Mouse (Mus musculus): ENCODE results near the gene Gimap4. TPM values are rescaled to one million over a fixed set of nuclear protein-coding genes. Genes with fewer than 3 reads are reported as not detected.
"Not testable (repeated sequence)": the region's sequence is repeated elsewhere in the genome, so short reads cannot be mapped to it uniquely, and the experiment has no call there.

The Gimap4 gene
- polyA plus RNA-seq, 1 experiment from 2014 or later, result 1.3 TPM

DNA sequence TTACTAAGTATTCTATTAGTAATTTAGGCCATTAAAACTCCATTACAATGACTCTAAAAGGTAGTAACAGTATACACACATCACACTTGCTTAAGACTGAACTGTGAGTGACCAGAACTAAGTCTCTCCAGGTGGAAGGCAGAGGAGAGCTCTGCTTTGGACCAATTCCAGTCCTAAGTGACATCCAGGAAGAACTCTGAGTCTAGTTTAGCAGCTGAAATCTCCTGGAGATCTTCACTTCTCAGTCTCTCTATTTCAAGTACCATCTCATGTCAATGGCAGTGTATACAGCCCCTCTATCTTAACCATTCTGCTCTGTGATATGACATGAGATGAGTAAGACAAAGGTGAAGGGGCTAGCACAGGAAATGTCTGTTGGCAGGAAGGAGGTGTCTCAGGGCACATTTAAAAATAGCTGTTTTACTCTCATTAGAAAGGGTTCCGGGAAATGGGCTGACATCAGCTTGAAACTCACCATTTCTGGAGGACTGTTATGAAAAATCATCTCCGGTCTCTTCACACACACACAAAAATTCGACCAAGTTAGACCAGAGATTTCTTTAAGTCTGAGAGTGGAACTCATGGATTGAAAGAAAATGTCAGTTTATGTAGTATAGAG, 2.8 kb upstream of the Gimap4 start:
- Histone ChIP-seq H3K4me2 (ENCODE audit: low read length) (no peak overlapping the region), H3K4me1 (ENCODE audit: control insufficient read depth, insufficient read depth, low read depth, low read length) (no peaks in the 10 kb centered on the region), H3K9me3 (ENCODE audit: control insufficient read depth, low read length) (no peaks in the 10 kb centered on the region), H3K36me3 (ENCODE audit: control insufficient read depth, insufficient read depth, low read length) (no peaks in the 10 kb centered on the region), H3K27me3 (replicated peaks; ENCODE audit: control insufficient read depth, insufficient read depth, low read length) (no peaks in the 10 kb centered on the region), H3K4me3 (ENCODE audit: low read length) (no peak overlapping the region), H3K27ac (ENCODE audit: low read depth, low read length) (no peak overlapping the region), H3K9ac (ENCODE audit: low read depth, low read length) (no peak overlapping the region)
- ATAC-seq, result no peak
- WGBS, result 74% methylated on average over 3 of the region's 3 CpGs

DNA sequence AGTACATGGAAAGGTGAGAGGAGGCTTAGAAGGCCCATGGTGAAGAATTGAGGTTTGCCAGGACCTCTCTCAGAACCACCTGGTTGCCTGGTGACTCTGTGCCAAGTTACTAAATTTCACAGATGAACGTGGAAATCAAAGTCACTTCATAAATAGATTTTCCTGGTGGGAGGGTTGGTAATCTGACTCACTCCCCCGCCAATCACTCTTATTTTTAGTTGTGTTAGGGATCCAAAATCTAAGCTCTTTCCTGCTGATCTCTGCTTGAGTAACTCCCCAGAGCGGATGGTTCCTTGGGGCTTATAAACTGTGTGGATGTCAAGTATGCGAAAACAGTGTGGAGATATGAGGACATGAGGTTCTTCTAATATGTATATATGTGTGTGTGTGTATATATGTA, 2.1 kb upstream of the Gimap4 start:
- ATAC-seq, result no peak
- no peaks in the 10 kb centered on the region for H3K27me3 ChIP-seq (replicated peaks; ENCODE audit: control insufficient read depth, insufficient read depth, low read length)
- no peak overlapping the region for H3K27ac ChIP-seq (ENCODE audit: low read depth, low read length)
- WGBS, result 81% methylated on average over 4 of the region's 4 CpGs
- no peak overlapping the region for H3K4me3 ChIP-seq (ENCODE audit: low read length)
- no peak overlapping the region for H3K4me2 ChIP-seq (ENCODE audit: low read length)
- no peaks in the 10 kb centered on the region for H3K36me3 ChIP-seq (ENCODE audit: control insufficient read depth, insufficient read depth, low read length)
- no peaks in the 10 kb centered on the region for H3K9me3 ChIP-seq (ENCODE audit: control insufficient read depth, low read length)
- H3K4me1 ChIP-seq (ENCODE audit: control insufficient read depth, insufficient read depth, low read depth, low read length), result no peaks in the 10 kb centered on the region
- H3K9ac ChIP-seq (ENCODE audit: low read depth, low read length), result no peak overlapping the region

DNA sequence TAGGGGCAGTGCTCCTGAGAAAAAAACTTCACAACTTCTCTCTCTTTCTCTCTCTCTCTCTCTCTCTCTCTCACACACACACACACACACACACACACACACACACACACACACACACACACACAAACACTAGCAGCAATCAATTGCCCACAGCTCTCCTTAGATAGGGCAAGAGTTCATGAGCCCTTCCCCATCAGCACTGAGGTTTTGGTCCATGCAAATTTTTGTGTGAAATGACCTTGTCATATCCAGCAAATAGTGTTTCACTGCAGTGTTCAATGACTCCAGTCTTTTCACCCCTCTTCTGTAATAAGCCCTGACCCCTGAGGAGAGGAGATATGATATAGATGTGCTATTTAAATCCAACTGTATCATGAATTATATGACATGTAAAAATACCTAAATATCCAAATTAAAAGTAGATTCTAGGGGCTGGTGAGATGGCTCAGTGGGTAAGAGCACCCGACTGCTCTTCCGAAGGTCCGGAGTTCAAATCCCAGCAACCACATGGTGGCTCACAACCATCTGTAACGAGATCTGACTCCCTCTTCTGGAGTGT, 1.0 kb upstream of the Gimap4 start:
- 98% methylated on average over 3 of the region's 4 CpGs for WGBS
- ATAC-seq, result not testable (repeated sequence)

GRCm38 (mm10) chr6:48684806-48685205, 457 bp downstream of the Gimap4 start:
- Histone ChIP-seq H3K4me3 (ENCODE audit: low read length) (no peak overlapping the region), H3K4me2 (ENCODE audit: low read length) (no peak overlapping the region), H3K36me3 (ENCODE audit: control insufficient read depth, insufficient read depth, low read length) (no peaks in the 10 kb centered on the region), H3K4me1 (ENCODE audit: control insufficient read depth, insufficient read depth, low read depth, low read length) (no peaks in the 10 kb centered on the region), H3K27ac (ENCODE audit: low read depth, low read length) (no peak overlapping the region), H3K9me3 (ENCODE audit: control insufficient read depth, low read length) (no peaks in the 10 kb centered on the region), H3K9ac (ENCODE audit: low read depth, low read length) (no peak overlapping the region), H3K27me3 (replicated peaks; ENCODE audit: control insufficient read depth, insufficient read depth, low read length) (no peaks in the 10 kb centered on the region)
- WGBS, result 65% methylated on average over 4 of the region's 4 CpGs
- ATAC-seq, result no peak

More for the DNA sequence above, 1.0 kb upstream of the Gimap4 start:
- not testable (repeated sequence) for H3K4me1 ChIP-seq (ENCODE audit: control insufficient read depth, insufficient read depth, low read depth, low read length); H3K9ac ChIP-seq (ENCODE audit: low read depth, low read length); H3K9me3 ChIP-seq (ENCODE audit: control insufficient read depth, low read length); H3K27me3 ChIP-seq (replicated peaks; ENCODE audit: control insufficient read depth, insufficient read depth, low read length); H3K36me3 ChIP-seq (ENCODE audit: control insufficient read depth, insufficient read depth, low read length); H3K4me2 ChIP-seq (ENCODE audit: low read length); H3K4me3 ChIP-seq (ENCODE audit: low read length); H3K27ac ChIP-seq (ENCODE audit: low read depth, low read length)

GRCm38 (mm10) chr6:48685251-48685650, 902 bp downstream of the Gimap4 start:
- Histone ChIP-seq H3K4me1 (ENCODE audit: control insufficient read depth, insufficient read depth, low read depth, low read length) (no peaks in the 10 kb centered on the region), H3K9me3 (ENCODE audit: control insufficient read depth, low read length) (no peaks in the 10 kb centered on the region), H3K36me3 (ENCODE audit: control insufficient read depth, insufficient read depth, low read length) (no peaks in the 10 kb centered on the region), H3K27me3 (replicated peaks; ENCODE audit: control insufficient read depth, insufficient read depth, low read length) (no peaks in the 10 kb centered on the region), H3K4me3 (ENCODE audit: low read length) (no peak overlapping the region), H3K27ac (ENCODE audit: low read depth, low read length) (no peak overlapping the region), H3K4me2 (ENCODE audit: low read length) (no peak overlapping the region), H3K9ac (ENCODE audit: low read depth, low read length) (no peak overlapping the region)
- 94% methylated on average over 2 of the region's 2 CpGs for WGBS
- ATAC-seq, result no peak

- no peak overlapping the region for H3K9ac ChIP-seq (ENCODE audit: low read depth, low read length)
- no peaks in the 10 kb centered on the region for H3K9me3 ChIP-seq (ENCODE audit: control insufficient read depth, low read length)
- H3K4me2 ChIP-seq (ENCODE audit: low read length), result no peak overlapping the region
- ATAC-seq, result no peak
- no peaks in the 10 kb centered on the region for H3K36me3 ChIP-seq (ENCODE audit: control insufficient read depth, insufficient read depth, low read length)
- no peak overlapping the region for H3K4me3 ChIP-seq (ENCODE audit: low read length)
- no peaks in the 10 kb centered on the region for H3K4me1 ChIP-seq (ENCODE audit: control insufficient read depth, insufficient read depth, low read depth, low read length)
- WGBS, result 83% methylated on average over 7 of the region's 7 CpGs
- H3K27ac ChIP-seq (ENCODE audit: low read depth, low read length), result no peak overlapping the region
- H3K27me3 ChIP-seq (replicated peaks; ENCODE audit: control insufficient read depth, insufficient read depth, low read length), result no peaks in the 10 kb centered on the region
These were observed 1.6 kb downstream of the Gimap4 start for GRCm38 (mm10) chr6:48685694-48686665.

- H3K27ac ChIP-seq (ENCODE audit: low read depth, low read length), result no peak overlapping the region
- WGBS, result 82% methylated on average over 2 of the region's 2 CpGs
- H3K36me3 ChIP-seq (ENCODE audit: control insufficient read depth, insufficient read depth, low read length), result no peaks in the 10 kb centered on the region
- H3K4me3 ChIP-seq (ENCODE audit: low read length), result no peak overlapping the region
- H3K4me2 ChIP-seq (ENCODE audit: low read length), result no peak overlapping the region
- no peaks in the 10 kb centered on the region for H3K4me1 ChIP-seq (ENCODE audit: control insufficient read depth, insufficient read depth, low read depth, low read length)
- no peaks in the 10 kb centered on the region for H3K9me3 ChIP-seq (ENCODE audit: control insufficient read depth, low read length)
- no peak for ATAC-seq
- no peak overlapping the region for H3K9ac ChIP-seq (ENCODE audit: low read depth, low read length)
- no peaks in the 10 kb centered on the region for H3K27me3 ChIP-seq (replicated peaks; ENCODE audit: control insufficient read depth, insufficient read depth, low read length)
These were observed 2.7 kb downstream of the Gimap4 start for GRCm38 (mm10) chr6:48687077-48687476.

DNA sequence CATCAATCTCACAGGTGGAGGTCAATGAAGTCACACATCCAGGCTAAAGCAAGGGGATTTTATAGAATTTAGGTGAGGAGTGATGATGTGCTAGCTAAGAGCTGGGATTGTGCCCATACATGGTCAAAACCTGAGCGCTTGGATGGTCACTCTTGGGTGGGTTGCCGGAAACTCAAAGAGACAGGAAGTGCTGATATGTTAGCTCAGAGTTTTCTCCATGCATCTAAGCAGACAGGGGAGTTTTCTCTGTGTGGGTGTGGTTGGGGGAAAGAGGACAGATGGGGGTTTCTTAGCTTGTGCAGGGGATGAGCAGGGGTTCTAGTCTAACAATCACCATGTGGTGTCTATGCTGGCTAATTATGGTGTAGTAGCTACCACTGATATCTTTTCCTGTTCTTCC, 5.0 kb downstream of the Gimap4 start:
- no peak for ATAC-seq

DNA sequence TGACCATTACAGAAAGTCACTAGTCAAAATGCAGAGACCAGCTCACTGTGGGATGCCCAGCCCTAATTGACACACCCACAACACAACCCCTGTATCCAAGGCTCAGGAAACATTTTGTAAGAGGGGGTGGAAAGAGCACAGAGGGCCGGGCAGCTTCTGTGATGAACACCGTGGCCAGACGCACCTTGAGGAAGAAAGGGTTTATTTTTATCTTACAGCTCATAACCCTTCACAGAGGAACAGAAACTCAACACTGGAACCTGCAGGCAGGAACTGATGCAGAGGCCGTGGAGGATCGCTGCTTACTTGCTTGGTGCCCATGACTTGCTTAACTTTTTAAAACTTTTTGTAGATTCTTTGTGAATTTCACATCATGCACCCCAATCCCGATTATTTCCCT, 8.6 kb downstream of the Gimap4 start:
- WGBS, result 89% methylated on average over 6 of the region's 6 CpGs

More for the DNA sequence above, 5.0 kb downstream of the Gimap4 start:
- Histone ChIP-seq H3K9ac (ENCODE audit: low read depth, low read length) (no peak overlapping the region), H3K9me3 (ENCODE audit: control insufficient read depth, low read length) (no peaks in the 10 kb centered on the region), H3K27me3 (replicated peaks; ENCODE audit: control insufficient read depth, insufficient read depth, low read length) (no peaks in the 10 kb centered on the region), H3K27ac (ENCODE audit: low read depth, low read length) (no peak overlapping the region), H3K4me2 (ENCODE audit: low read length) (no peak overlapping the region), H3K4me1 (ENCODE audit: control insufficient read depth, insufficient read depth, low read depth, low read length) (no peaks in the 10 kb centered on the region), H3K36me3 (ENCODE audit: control insufficient read depth, insufficient read depth, low read length) (no peaks in the 10 kb centered on the region), H3K4me3 (ENCODE audit: low read length) (no peak overlapping the region)
- WGBS, result 92% methylated on average over 2 of the region's 2 CpGs

More for the DNA sequence above, 8.6 kb downstream of the Gimap4 start:
- Histone ChIP-seq H3K27me3 (replicated peaks; ENCODE audit: control insufficient read depth, insufficient read depth, low read length) (no peaks in the 10 kb centered on the region), H3K4me3 (ENCODE audit: low read length) (no peak overlapping the region), H3K36me3 (ENCODE audit: control insufficient read depth, insufficient read depth, low read length) (no peaks in the 10 kb centered on the region), H3K27ac (ENCODE audit: low read depth, low read length) (no peak overlapping the region), H3K9me3 (ENCODE audit: control insufficient read depth, low read length) (no peaks in the 10 kb centered on the region), H3K4me1 (ENCODE audit: control insufficient read depth, insufficient read depth, low read depth, low read length) (no peaks in the 10 kb centered on the region), H3K4me2 (ENCODE audit: low read length) (no peak overlapping the region), H3K9ac (ENCODE audit: low read depth, low read length) (no peak overlapping the region)
- no peak for ATAC-seq
